Mouse (Mus musculus) frontal cortex, adult 2 months (tissue): ENCODE data around the gene Tomm34. TPM values are rescaled to one million over a fixed set of nuclear protein-coding genes. Genes with fewer than 3 reads are reported as not detected.

Experiments used
- DNase-seq, 2 experiments: peaks; one replicate each; pipeline ENCODE4 v3.0.0; 2022; ENCODE audit warnings: low spot score in 1 of 2; ENCODE audit errors: extremely low spot score in 1 of 2
- polyA plus RNA-seq: library from polyadenylated mRNA; depleted of rRNA; stranded (reverse); fragments of >200 nt; gene quantifications from 2 replicates; pipeline ENCODE4 v1.2.3, GENCODE M21; 2012; rRNA removed

Gene Tomm34
- polyA plus RNA-seq, 1 experiment = 82.4 TPM

GRCm38 (mm10) chr2:164018910-164019309, 52.1 kb downstream of the Tomm34 start:
- no peak for DNase-seq

GRCm38 (mm10) chr2:164015304-164015703, 55.7 kb downstream of the Tomm34 start:
- DNase-seq = no peak

GRCm38 (mm10) chr2:164010944-164011343, 60.0 kb downstream of the Tomm34 start:
- no peak for DNase-seq

GRCm38 (mm10) chr2:164010496-164010895, 60.5 kb downstream of the Tomm34 start:
- no peak for DNase-seq

GRCm38 (mm10) chr2:164009227-164009626, 61.7 kb downstream of the Tomm34 start:
- DNase-seq = no peak

GRCm38 (mm10) chr2:164007987-164008545, 62.9 kb downstream of the Tomm34 start:
- no peak for DNase-seq

GRCm38 (mm10) chr2:164007547-164007946, 63.4 kb downstream of the Tomm34 start:
- DNase-seq = no peak

GRCm38 (mm10) chr2:164006932-164007331, 64.0 kb downstream of the Tomm34 start:
- no peak for DNase-seq

GRCm38 (mm10) chr2:164004503-164004902, 66.5 kb downstream of the Tomm34 start:
- DNase-seq = no peak

Other genes starting within 250 kb of the Tomm34 start
- 7.3 TPM in 2 replicates for gene Kcnk15, start 217.5 kb downstream of the Tomm34 start, polyA plus RNA-seq
- gene Rims4, start 152.5 kb downstream of the Tomm34 start, polyA plus RNA-seq = 28.5 and 32.3 TPM in 2 replicates
- gene Ywhab, start 76.2 kb downstream of the Tomm34 start, polyA plus RNA-seq = 291 and 293 TPM in 2 replicates
- gene Pabpc1l, start 45.7 kb downstream of the Tomm34 start, polyA plus RNA-seq = 1.0 and 2.1 TPM in 2 replicates
- gene Stk4, start 847 bp downstream of the Tomm34 start, polyA plus RNA-seq = 19.8 and 21.3 TPM in 2 replicates
- 4.9 and 7.1 TPM in 2 replicates for gene Kcns1, start 99.9 kb upstream of the Tomm34 start, polyA plus RNA-seq
- gene Wfdc5, start 111.6 kb upstream of the Tomm34 start, polyA plus RNA-seq = not detected in 2 replicates
- not detected in 2 replicates for gene Wfdc12, start 119.4 kb upstream of the Tomm34 start, polyA plus RNA-seq
- not detected in 2 replicates for gene Wfdc15a, start 129.0 kb upstream of the Tomm34 start, polyA plus RNA-seq
- 0.38 TPM in 1 of 2 replicates, not detected in the other for gene Wfdc15b, start 150.5 kb upstream of the Tomm34 start, polyA plus RNA-seq
- gene Svs2, start 167.3 kb upstream of the Tomm34 start, polyA plus RNA-seq = not detected in 2 replicates
- not detected in 2 replicates for gene Svs3b, start 185.5 kb upstream of the Tomm34 start, polyA plus RNA-seq
- not detected in 2 replicates for gene Svs4, start 207.3 kb upstream of the Tomm34 start, polyA plus RNA-seq
- gene Svs3a, start 218.1 kb upstream of the Tomm34 start, polyA plus RNA-seq = not detected in 2 replicates
- not detected in 2 replicates for gene Svs6, start 245.6 kb upstream of the Tomm34 start, polyA plus RNA-seq